Mouse (Mus musculus) kidney, adult 2 months (tissue): ENCODE results near the gene Otop2.

Source experiments
- CTCF ChIP-seq: fragments of 200-500 bp; conservative IDR thresholded peaks from 2 replicates; pipeline ENCODE4 v1.5.1; 2011; ENCODE audit warnings: low read depth, mild to moderate bottlenecking, control low read depth, low read length, moderate library complexity, mixed read lengths; ENCODE audit not compliant: insufficient read depth, insufficient read length
- POLR2A ChIP-seq: fragments of 200-500 bp; IDR thresholded peaks from one replicate; pipeline ENCODE4 v1.6.1; 2011; ENCODE audit warnings: low read depth, low read length, control low read depth

DNA sequence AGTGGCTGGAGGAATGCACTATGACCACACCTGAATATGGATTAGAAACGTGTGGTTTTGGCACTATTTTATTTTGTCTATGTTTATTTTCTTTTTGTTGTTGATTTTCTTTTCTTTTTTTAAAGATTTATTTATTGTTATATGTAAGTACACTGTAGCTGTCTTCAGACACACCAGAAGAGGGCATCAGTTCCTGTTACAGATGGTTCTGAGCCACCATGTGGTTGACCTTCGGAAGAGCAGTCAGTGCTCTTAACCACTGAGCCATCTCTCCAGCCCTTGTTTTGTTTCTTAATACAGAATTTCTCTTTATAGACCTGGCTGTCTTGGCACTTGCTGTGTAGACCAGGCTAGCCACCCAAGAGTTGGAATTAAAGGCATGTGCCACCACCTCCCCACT is 65.8 kb downstream of the Otop2 start:
- TF ChIP-seq CTCF, result no peak
- no peak for TF ChIP-seq POLR2A
